Mouse (Mus musculus) midbrain, embryonic 15.5 days (tissue): ENCODE measurements at regions not wholly inside any gene's neighbourhood (a gene's known extent, or its start where the extent isn't known, plus 50 kb on each side); places are given as distances from the start of the nearest gene placed in this dataset.

ENCODE experiments used
- ATAC-seq: fragments of 200-750 bp; cut with Nextera tagmentation; replicated peaks from 2 replicates; pipeline ENCODE4 v1.8.0; 2017; ENCODE audit warnings: moderate TSS enrichment
- H3K27ac ChIP-seq: fragments of 300-500 bp; sonication (generic); 2 replicates; pipeline ENCODE4 v1.5.1; 2015; ENCODE audit warnings: mild to moderate bottlenecking, inconsistent platforms
- H3K27me3 ChIP-seq: fragments of 300-500 bp; sonication (generic); replicated peaks from 2 replicates; pipeline ENCODE4 v1.6.1; 2015; ENCODE audit warnings: inconsistent platforms
- H3K36me3 ChIP-seq: fragments of 300-500 bp; sonication (generic); replicated peaks from 2 replicates; pipeline ENCODE4 v1.6.1; 2015; ENCODE audit warnings: inconsistent platforms
- H3K4me1 ChIP-seq: fragments of 300-500 bp; sonication (generic); 2 replicates; pipeline ENCODE4 v1.6.1; 2015; ENCODE audit warnings: inconsistent platforms
- H3K4me2 ChIP-seq: fragments of 300-500 bp; sonication (generic); 2 replicates; pipeline ENCODE4 v1.6.1; 2015; ENCODE audit warnings: inconsistent platforms, mild to moderate bottlenecking, moderate library complexity
- H3K4me3 ChIP-seq: fragments of 300-500 bp; sonication (generic); 2 replicates; pipeline ENCODE4 v1.5.1; 2015; ENCODE audit warnings: mild to moderate bottlenecking, inconsistent platforms
- H3K9ac ChIP-seq: fragments of 300-500 bp; sonication (generic); 2 replicates; pipeline ENCODE4 v1.6.1; 2015; ENCODE audit warnings: mild to moderate bottlenecking, inconsistent platforms
- H3K9me3 ChIP-seq: fragments of 300-500 bp; sonication (generic); 2 replicates; pipeline ENCODE4 v1.6.1; 2016; ENCODE audit warnings: inconsistent platforms
- WGBS: fragments of 180-500 bp; shearing (Covaris S2); methylation state at CpG from one replicate; pipeline ENCODE4 v1.1.7; 2015; ENCODE audit warnings: mixed read lengths; 5-methylcytosine and 5-hydroxymethylcytosine counted together

DNA sequence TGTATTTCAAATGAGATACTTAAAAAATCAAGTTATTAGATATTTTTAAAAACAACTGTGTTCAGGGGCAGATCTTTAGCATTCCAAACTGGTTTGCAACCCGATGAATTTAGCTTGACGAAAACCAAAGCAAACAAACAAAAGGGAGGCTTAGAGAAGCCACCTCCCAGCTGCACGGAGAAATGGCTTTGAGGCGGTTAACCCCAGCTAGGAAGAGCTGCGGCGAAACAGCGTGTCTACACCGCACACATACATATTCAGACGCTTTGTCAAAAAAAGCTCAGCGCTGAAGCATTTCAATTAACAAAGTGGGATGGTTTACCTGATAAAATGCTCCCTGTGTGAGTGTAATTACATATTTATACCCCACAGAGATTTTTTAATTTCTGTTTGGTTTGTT lies 123.0 kb upstream of the Ap5m1 start:
- WGBS: 13% methylated on average over 10 of the region's 10 CpGs
- peaks cover 14% of the 10 kb centered on the region for H3K4me1 ChIP-seq
- H3K9ac ChIP-seq: no peak overlapping the region
- peak overlapping the region; percentile 54; the same call in 1 of the 2 replicates for H3K27ac ChIP-seq
- H3K27me3 ChIP-seq: no peaks in the 10 kb centered on the region
- no peaks in the 10 kb centered on the region for H3K9me3 ChIP-seq
- no peaks in the 10 kb centered on the region for H3K36me3 ChIP-seq
- H3K4me3 ChIP-seq: no peak overlapping the region
- ATAC-seq: peak; percentile 87
- H3K4me2 ChIP-seq: peak overlapping the region; percentile 29

DNA sequence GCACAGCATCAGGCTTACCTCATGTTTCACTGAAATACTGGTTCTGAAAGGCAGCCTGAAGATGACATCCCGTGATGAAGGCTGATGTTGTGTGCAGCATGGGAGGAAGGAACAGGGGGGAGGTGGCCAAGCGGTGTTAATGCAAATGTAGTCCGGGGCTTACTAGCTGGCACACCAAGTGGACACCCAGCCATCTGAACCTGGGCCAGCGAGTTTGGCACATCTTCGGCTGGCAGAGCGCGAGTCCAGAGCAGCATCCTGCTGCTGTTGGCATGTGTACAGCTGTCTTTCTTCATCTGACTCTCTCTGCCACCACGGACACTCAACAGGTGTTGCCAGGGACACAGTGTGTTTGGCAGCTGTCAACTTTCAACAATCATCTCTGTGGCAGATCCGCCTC lies 135.0 kb upstream of the Ap5m1 start:
- ATAC-seq: peak; percentile 66; the same call in 1 of the 2 replicates

DNA sequence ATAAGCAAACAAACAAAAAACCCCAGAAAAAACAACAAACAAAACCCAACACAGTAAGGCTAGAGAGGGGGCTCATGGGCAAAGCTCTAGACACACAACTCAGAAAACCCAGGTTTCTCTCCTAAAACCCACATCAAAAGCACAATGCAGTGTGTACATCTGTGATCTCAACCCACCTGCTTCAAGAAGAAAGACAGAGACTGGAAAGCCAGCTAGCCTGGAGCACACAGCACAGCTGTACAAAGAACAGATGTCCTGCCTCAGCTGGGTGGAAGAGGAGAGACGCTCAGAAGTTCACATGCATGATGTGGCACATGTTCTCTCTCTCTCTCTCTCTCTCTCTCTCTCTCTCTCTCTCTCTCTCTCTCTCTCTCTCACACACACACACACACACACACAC lies 140.0 kb upstream of the Ap5m1 start:
- no peak overlapping the region for H3K4me3 ChIP-seq
- H3K4me2 ChIP-seq: no peak overlapping the region
- no peaks in the 10 kb centered on the region for H3K27me3 ChIP-seq
- no peak overlapping the region for H3K27ac ChIP-seq
- ATAC-seq: no peak
- no peaks in the 10 kb centered on the region for H3K36me3 ChIP-seq
- no peak overlapping the region for H3K9ac ChIP-seq
- H3K9me3 ChIP-seq: no peaks in the 10 kb centered on the region
- H3K4me1 ChIP-seq: no peaks in the 10 kb centered on the region
- WGBS: 69% methylated on average over 1 of the region's 1 CpGs

More for the DNA sequence above, 135.0 kb upstream of the Ap5m1 start:
- Histone ChIP-seq H3K9me3 (no peaks in the 10 kb centered on the region), H3K4me2 (no peak overlapping the region), H3K4me1 (0 out of 2 replicates have a peak, but pooled peaks cover 5% of the 10 kb centered on the region), H3K27me3 (no peaks in the 10 kb centered on the region), H3K9ac (no peak overlapping the region), H3K4me3 (no peak overlapping the region), H3K36me3 (no peaks in the 10 kb centered on the region), H3K27ac (no peak overlapping the region)
- 84% methylated on average over 9 of the region's 9 CpGs for WGBS

DNA sequence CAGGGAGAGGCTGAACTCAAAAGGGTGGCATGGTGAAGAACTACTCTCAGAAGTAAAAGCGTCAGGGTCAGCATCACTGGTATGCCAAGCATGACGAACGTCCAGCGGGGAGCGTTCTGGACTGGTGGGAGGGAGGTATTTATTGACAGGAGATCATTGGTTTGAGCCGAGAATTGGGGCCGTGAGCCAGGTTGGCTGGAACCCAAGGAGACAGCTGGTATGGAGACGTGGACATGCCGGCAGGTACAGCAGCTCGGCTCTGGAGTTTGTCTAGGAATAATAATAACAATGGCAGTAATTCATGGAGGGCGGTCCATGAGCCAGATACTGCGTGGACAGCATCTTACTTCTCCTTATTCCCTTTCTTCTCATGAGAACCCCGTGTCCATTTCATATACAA lies 156.5 kb upstream of the Ap5m1 start:
- ATAC-seq: no peak; the same call in 1 of the 2 replicates
- H3K9ac ChIP-seq: no peak overlapping the region

DNA sequence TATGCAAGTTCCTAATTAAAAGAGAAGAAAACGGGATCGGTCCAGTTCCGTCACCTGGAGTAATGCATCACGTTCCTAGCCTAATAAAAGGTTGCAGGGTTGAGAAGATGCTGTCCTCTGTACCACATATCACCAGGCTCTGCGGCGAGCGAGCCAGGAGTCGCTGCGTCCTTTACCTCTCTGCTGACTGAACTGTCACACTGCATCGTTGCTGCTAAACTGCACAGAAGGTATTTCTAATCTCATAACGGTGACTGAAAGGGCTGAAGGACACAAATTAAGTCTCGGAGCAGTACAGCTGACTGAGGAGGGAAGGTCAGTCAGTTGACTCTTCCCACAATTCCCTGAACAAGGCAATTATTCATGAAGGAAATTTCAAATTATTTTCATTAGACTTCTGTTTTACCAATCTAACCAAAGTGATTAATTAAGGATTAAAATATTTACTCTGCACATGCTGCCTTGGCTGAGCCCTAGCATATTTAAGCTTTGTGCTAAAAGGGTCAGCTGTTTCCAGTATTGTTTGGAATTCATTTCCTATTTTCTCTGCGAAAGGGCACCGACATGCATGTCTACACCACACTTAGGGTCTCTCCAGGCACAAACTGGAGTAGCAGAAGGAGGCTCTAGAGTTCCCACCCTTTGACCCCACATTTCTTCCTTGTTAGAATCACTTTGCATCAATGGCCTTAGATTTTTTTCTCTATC lies 157.8 kb upstream of the Ap5m1 start:
- Histone ChIP-seq H3K9ac (no peak overlapping the region), H3K27ac (peak overlapping the region; percentile 8), H3K9me3 (no peaks in the 10 kb centered on the region), H3K4me1 (peaks cover 14% of the 10 kb centered on the region; the same call in 1 of the 2 replicates), H3K36me3 (no peaks in the 10 kb centered on the region), H3K4me3 (no peak overlapping the region), H3K4me2 (no peak overlapping the region), H3K27me3 (no peaks in the 10 kb centered on the region)
- peak; percentile 66 for ATAC-seq
- WGBS: 44% methylated on average over 14 of the region's 14 CpGs

More for the DNA sequence above, 156.5 kb upstream of the Ap5m1 start:
- 73% methylated on average over 13 of the region's 13 CpGs for WGBS
- H3K4me1 ChIP-seq: peaks cover 14% of the 10 kb centered on the region; the same call in 1 of the 2 replicates
- H3K27me3 ChIP-seq: no peaks in the 10 kb centered on the region
- H3K27ac ChIP-seq: no peak overlapping the region
- no peak overlapping the region for H3K4me3 ChIP-seq
- H3K4me2 ChIP-seq: no peak overlapping the region
- no peaks in the 10 kb centered on the region for H3K9me3 ChIP-seq
- H3K36me3 ChIP-seq: no peaks in the 10 kb centered on the region

DNA sequence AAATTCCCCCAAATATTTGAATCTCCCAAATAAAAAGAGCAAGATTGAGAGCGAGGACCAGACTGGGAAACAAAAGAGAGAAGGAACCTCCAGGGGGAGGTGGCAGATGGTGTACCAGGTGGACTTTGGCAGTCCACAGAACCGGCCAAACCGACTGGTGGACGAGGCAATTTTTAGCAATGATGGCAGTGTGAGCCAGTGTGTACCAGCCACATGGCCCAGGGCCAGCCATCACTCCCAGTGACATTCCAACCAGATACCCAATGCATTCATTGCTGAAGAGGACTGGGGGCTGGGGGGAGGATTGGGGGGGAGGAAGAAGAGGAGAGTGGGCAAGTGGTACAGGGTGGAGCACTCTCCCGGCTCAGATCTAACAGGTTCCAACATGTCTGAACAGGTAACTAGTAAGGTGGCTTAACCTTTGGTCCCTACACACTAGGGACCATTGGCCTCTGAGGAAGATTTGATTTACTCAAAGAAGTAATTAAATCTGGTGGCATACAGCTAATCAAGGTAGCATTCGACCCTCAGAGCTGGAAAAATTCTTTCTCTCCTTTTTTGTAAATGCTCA lies 158.4 kb upstream of the Ap5m1 start:
- Histone ChIP-seq H3K27me3 (no peaks in the 10 kb centered on the region), H3K9ac (no peak overlapping the region), H3K4me2 (no peak overlapping the region), H3K36me3 (no peaks in the 10 kb centered on the region), H3K27ac (peak overlapping the region; percentile 30; the same call in 1 of the 2 replicates), H3K4me3 (no peak overlapping the region), H3K9me3 (no peaks in the 10 kb centered on the region), H3K4me1 (peaks cover 14% of the 10 kb centered on the region; the same call in 1 of the 2 replicates)
- 49% methylated on average over 6 of the region's 6 CpGs for WGBS
- ATAC-seq: peak; percentile 65

DNA sequence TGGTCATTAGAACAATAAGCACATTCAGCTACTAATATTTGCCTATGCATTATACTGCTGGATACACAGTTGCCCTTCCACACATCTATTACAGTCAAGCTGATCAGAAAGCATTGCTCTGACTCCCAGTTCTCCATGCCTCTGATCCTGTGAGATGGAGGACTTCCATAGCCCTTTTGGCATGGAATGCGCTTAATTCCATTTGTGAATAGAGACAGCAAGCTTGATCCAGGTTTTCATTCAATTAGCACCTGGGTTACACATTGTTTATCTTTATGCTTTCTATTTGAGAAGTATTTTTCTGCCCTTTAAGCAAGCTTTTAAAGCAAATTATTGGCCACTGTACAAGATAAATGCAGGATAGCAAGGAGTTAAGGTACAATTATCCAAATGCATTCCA lies 158.9 kb upstream of the Ap5m1 start:
- H3K9ac ChIP-seq: no peak overlapping the region
- no peaks in the 10 kb centered on the region for H3K36me3 ChIP-seq
- no peaks in the 10 kb centered on the region for H3K9me3 ChIP-seq
- ATAC-seq: no peak
- no peak overlapping the region for H3K4me2 ChIP-seq
- H3K27me3 ChIP-seq: no peaks in the 10 kb centered on the region
- no peak overlapping the region for H3K4me3 ChIP-seq
- peaks cover 14% of the 10 kb centered on the region; the same call in 1 of the 2 replicates for H3K4me1 ChIP-seq
- H3K27ac ChIP-seq: no peak overlapping the region
- WGBS: 93% methylated on average over 1 of the region's 1 CpGs

DNA sequence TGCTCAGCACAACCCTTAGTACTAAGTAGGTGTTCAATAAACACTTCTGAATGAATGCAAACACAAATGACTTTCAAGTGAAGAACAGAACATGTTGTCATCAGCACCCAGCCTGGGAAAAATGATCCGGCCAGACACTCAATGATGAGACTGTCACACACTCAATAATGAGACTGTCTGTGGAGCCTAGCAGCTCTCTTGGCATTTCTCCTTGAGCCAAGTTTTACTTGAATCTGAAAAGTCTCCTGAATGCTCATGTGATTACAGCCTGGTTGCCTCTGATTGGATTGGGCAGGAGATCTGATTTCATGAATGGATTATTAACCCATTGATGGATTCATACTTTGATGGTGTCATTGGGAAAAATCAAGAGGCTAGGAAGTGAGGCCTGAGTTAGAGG lies 161.3 kb upstream of the Ap5m1 start:
- no peak overlapping the region for H3K9ac ChIP-seq
- H3K9me3 ChIP-seq: no peaks in the 10 kb centered on the region
- no peaks in the 10 kb centered on the region for H3K36me3 ChIP-seq
- no peak overlapping the region for H3K27ac ChIP-seq
- no peak for ATAC-seq
- H3K4me2 ChIP-seq: no peak overlapping the region
- H3K4me1 ChIP-seq: peaks cover 14% of the 10 kb centered on the region; the same call in 1 of the 2 replicates
- WGBS: 92% methylated on average over 1 of the region's 1 CpGs
- no peaks in the 10 kb centered on the region for H3K27me3 ChIP-seq
- H3K4me3 ChIP-seq: no peak overlapping the region

DNA sequence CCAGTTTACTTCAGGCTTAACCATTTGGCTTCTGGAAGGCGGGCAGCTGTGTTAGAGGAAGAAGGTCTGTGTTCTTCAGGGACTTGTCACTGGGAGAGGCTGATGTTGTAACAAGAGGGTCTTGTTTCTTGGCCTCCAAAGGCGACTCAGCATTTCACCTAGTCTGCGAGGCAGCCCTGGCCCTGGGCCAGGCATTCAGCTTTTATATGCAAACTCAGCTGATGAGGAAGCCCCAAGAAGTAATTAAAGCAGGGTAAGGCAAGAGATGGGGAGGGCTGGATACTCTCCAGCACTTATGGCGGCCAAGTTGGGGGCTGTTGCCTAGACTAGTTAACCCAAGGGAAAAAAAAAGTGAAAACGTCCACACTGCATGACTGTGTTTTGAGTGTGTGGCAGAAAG lies 162.4 kb upstream of the Ap5m1 start:
- Histone ChIP-seq H3K4me2 (no peak overlapping the region), H3K4me3 (no peak overlapping the region), H3K27ac (no peak overlapping the region), H3K27me3 (no peaks in the 10 kb centered on the region), H3K9me3 (no peaks in the 10 kb centered on the region), H3K9ac (no peak overlapping the region), H3K36me3 (no peaks in the 10 kb centered on the region), H3K4me1 (peaks cover 14% of the 10 kb centered on the region; the same call in 1 of the 2 replicates)
- WGBS: 23% methylated on average over 5 of the region's 5 CpGs
- no peak for ATAC-seq

DNA sequence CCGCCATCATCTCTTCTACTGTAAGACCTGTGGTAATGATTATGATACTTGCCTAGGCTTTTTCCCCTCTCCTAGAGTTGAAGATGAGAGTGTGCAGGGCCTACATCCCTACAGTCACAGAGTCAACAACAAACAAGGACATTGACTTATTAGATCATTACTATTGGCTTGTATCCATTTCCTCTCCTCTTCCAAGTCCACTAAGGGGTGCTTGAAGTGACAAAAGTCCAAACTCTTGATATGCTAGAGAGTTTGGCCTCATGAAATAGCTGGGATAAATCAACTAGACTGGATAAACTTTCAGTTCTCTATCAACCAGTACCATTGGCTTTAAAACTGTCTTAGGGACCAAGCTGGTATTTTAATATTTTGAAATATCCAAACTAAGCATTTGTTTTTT lies 165.7 kb upstream of the Ap5m1 start:
- WGBS: 97% methylated on average over 1 of the region's 1 CpGs
- no peak overlapping the region for H3K9ac ChIP-seq
- H3K4me1 ChIP-seq: no peaks in the 10 kb centered on the region
- 0 out of 2 replicates have a peak, but pooled peaks cover 2% of the 10 kb centered on the region for H3K9me3 ChIP-seq
- no peaks in the 10 kb centered on the region for H3K27me3 ChIP-seq
- ATAC-seq: no peak
- H3K4me3 ChIP-seq: no peak overlapping the region
- no peak overlapping the region for H3K27ac ChIP-seq
- H3K4me2 ChIP-seq: no peak overlapping the region
- H3K36me3 ChIP-seq: no peaks in the 10 kb centered on the region

DNA sequence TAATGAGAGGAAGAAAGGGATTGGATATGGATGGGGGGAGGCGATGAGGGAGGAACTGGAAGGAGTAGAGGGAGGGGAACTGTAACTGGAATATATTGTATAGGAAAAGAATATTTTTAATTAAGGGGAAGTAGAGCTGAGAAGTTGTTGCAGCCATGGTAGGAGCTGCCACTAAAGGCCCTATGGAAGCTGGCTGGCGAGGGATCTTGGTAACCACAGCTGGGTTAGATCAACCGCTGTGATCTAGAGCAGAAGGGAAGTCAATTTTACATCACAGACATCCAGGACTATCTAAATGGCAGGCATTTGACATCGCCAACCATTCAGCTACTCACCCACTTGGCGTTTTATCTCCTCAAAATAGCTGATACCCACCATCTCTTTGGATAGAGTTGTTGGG lies 168.8 kb upstream of the Ap5m1 start:
- H3K27me3 ChIP-seq: peaks cover 6% of the 10 kb centered on the region; the same call in 1 of the 2 replicates
- H3K36me3 ChIP-seq: no peaks in the 10 kb centered on the region
- H3K4me2 ChIP-seq: no peak overlapping the region
- H3K9ac ChIP-seq: no peak overlapping the region
- no peak overlapping the region for H3K27ac ChIP-seq
- H3K4me1 ChIP-seq: no peaks in the 10 kb centered on the region
- WGBS: 90% methylated on average over 5 of the region's 5 CpGs
- no peak for ATAC-seq
- no peak overlapping the region for H3K4me3 ChIP-seq
- H3K9me3 ChIP-seq: 0 out of 2 replicates have a peak, but pooled peaks cover 2% of the 10 kb centered on the region

DNA sequence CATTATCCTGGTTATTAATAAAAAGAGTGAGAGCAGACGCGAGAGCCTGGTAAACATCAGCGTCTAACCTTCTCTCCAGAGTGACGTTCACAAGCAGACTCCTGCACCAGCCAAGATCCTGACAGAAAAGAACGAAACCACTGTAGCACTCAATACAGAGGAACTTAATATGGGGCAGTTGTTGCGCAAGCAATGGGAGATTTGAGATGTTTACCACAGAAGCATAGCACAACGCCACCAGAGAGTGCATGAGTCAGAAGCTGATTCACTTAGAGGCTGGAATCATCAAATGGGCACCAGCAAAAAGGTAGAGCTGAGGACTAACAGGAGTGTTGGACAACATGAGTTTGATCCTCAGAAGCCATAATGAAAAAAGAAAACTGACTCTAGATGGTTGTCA lies 169.7 kb upstream of the Ap5m1 start:
- H3K9me3 ChIP-seq: 0 out of 2 replicates have a peak, but pooled peaks cover 2% of the 10 kb centered on the region
- no peak overlapping the region for H3K27ac ChIP-seq
- no peak overlapping the region for H3K4me2 ChIP-seq
- H3K36me3 ChIP-seq: no peaks in the 10 kb centered on the region
- 93% methylated on average over 7 of the region's 7 CpGs for WGBS
- no peak for ATAC-seq
- H3K4me3 ChIP-seq: no peak overlapping the region
- H3K27me3 ChIP-seq: peaks cover 6% of the 10 kb centered on the region; the same call in 1 of the 2 replicates
- H3K4me1 ChIP-seq: 0 out of 2 replicates have a peak, but pooled peaks cover 2% of the 10 kb centered on the region
- no peak overlapping the region for H3K9ac ChIP-seq
